Mouse (Mus musculus): ENCODE results near the gene Zfp790. TPM values are rescaled to one million over a fixed set of nuclear protein-coding genes. Genes with fewer than 3 reads are reported as not detected.
"Not testable (repeated sequence)": the region's sequence is repeated elsewhere in the genome, so short reads cannot be mapped to it uniquely, and the experiment has no call there.

The Zfp790 gene
- polyA plus RNA-seq, 1 experiment from 2014 or later = 20.0 TPM

DNA sequence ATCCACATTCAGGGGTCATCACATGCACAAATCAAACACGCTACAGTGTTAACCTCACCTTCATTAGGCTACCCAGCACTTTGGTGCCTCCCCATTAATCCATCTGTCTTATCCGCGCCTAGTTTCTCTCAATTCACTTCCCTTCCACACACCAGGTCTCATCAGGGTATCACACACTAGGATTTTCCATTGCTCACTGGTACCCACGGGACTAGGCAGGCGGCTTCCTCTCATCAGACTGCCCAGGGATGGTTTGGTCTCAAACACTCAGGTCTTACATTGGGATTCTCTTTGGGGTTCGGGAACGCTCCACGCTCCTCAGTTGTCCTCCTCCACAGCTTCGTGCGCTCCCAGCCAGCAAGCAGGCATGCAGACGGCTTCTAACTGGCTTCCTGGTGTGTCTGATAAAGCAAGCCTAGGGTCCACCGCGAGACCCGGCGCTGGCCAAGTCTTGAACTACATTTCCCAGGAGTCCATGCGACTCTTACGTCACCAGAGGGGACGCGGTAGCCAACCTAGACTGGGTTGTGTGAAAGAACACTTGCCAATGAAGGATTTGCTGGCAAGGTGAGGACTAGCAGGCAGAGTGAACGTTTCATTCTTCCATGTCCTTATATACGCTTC is 37.4 kb downstream of the Zfp790 start, which contains the start of gene Zfp940:
Zfp940 (minus strand) TSS at position 451 of the 624 bp plus-strand sequence.
- Histone ChIP-seq H3K27ac (replicated peaks; ENCODE audit: low read depth, low read length) (no peak within 1 kb of the TSS), H3K36me3 (replicated peaks; ENCODE audit: control insufficient read depth, insufficient read depth, low read depth, low read length) (no peaks in the 10 kb centered on the region; the same call in 1 of the 2 replicates), H3K4me2 (ENCODE audit: low read depth, low read length) (peak within 1 kb of the TSS; percentile 64), H3K4me1 (ENCODE audit: control insufficient read depth, insufficient read depth, low read length) (no peaks in the 10 kb centered on the region), H3K4me3 (ENCODE audit: low read depth, low read length) (peak within 1 kb of the TSS; percentile 60), H3K27me3 (ENCODE audit: control insufficient read depth, insufficient read depth, low read length) (no peaks in the 10 kb centered on the region), H3K9ac (replicated peaks; ENCODE audit: low read length) (peak within 1 kb of the TSS; percentile 56), H3K9me3 (replicated peaks; ENCODE audit: control insufficient read depth, low read length) (no peaks in the 10 kb centered on the region)
- DNase-seq (ENCODE audit: low spot score) (peak; percentile 98), ATAC-seq (replicated peaks; ENCODE audit: insufficient number of reproducible peaks, low FRiP score, low TSS enrichment, low read depth) (peak; percentile 96)
- WGBS = under 1% methylated on average over 21 of the region's 21 CpGs

DNA sequence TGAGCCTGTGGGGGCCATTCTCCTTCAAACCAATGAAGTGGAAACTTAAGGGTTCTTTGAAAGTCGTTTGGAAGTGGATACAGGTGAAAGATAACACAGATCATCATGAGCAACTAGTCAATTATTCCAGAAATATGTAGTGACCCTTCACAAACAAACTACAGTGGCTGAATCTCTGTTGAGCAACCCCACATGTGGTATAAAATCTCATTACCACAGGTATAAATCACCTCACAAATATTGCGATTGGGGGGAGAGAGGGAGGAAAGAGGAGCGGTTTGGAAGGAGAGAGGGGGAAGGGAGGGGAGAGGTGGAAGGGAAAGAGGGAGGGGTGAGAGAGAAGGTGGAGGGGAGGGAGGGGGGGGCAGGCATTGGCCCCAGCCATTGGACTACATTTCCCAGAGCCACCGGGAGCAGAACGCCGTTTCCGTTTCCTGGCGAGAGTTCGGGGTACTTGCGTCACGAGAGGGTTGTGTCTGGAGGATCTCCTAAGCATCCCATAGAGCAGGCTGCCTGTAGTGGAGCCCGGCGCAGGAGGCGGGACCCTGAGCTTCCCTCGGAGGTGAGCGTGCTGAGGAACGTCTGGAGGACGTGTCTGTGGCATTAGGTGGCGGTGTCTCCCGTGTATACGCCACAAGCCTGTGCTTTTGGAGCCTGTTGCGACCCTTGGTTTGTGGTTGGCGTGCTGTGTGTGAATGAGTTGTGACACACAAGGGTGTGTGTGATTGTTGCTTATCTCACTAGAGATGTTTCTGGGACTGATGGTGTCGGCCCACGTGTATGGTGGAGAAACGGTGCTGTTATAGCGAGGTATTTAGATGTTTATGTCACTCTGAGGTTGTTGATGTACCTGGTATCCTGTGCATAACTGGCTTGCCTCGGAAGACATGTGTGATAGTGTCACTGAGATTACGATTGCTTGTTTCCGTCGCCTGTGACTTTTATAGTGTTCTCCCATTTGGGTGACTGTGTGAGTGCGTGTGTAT is 43.9 kb downstream of the Zfp790 start, which contains the start of gene Zfp420:
Zfp420 (plus strand) TSS at position 448 of the 986 bp plus-strand sequence.
- ATAC-seq (replicated peaks; ENCODE audit: insufficient number of reproducible peaks, low FRiP score, low TSS enrichment, low read depth) = peak; percentile 96
- Histone ChIP-seq H3K9ac (replicated peaks; ENCODE audit: low read length) (peak within 1 kb of the TSS; percentile 65), H3K9me3 (replicated peaks; ENCODE audit: control insufficient read depth, low read length) (no peaks in the 10 kb centered on the region), H3K36me3 (replicated peaks; ENCODE audit: control insufficient read depth, insufficient read depth, low read depth, low read length) (no peaks in the 10 kb centered on the region), H3K27ac (replicated peaks; ENCODE audit: low read depth, low read length) (no peak within 1 kb of the TSS), H3K27me3 (ENCODE audit: control insufficient read depth, insufficient read depth, low read length) (no peaks in the 10 kb centered on the region), H3K4me1 (ENCODE audit: control insufficient read depth, insufficient read depth, low read length) (no peaks in the 10 kb centered on the region), H3K4me2 (ENCODE audit: low read depth, low read length) (peak within 1 kb of the TSS; percentile 63), H3K4me3 (ENCODE audit: low read depth, low read length) (peak within 1 kb of the TSS; percentile 60)
- 7% methylated on average over 32 of the region's 32 CpGs for WGBS
- peak; percentile 95 for DNase-seq (ENCODE audit: low spot score)

DNA sequence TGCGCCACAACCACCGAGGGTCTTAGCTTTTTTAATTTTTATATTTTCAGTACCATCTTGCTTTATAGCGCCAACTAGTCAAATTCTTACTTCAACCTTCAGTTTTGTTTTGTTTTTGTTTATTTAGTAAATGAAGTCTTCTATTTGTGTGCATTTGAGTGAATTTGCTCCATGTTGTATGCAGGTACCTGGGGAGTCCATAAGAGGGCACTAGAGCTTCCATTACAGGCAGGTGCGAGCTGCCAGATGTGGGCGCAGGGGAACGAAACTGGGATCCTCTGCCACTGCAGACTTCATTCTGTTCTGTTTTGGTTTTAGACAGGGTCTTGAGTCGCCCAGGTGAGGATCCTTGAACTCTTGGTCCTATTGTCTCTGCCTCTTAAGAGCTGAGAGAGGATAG is 45.7 kb downstream of the Zfp790 start:
- peak; percentile 8 for DNase-seq (ENCODE audit: low spot score)
- no peak for ATAC-seq (replicated peaks; ENCODE audit: insufficient number of reproducible peaks, low FRiP score, low TSS enrichment, low read depth)
- H3K4me3 ChIP-seq (ENCODE audit: low read depth, low read length) = no peak overlapping the region
- H3K4me2 ChIP-seq (ENCODE audit: low read depth, low read length) = no peak overlapping the region
- WGBS = 88% methylated on average over 7 of the region's 7 CpGs
- no peak overlapping the region for H3K27ac ChIP-seq (replicated peaks; ENCODE audit: low read depth, low read length)
- H3K9me3 ChIP-seq (replicated peaks; ENCODE audit: control insufficient read depth, low read length) = no peaks in the 10 kb centered on the region
- H3K36me3 ChIP-seq (replicated peaks; ENCODE audit: control insufficient read depth, insufficient read depth, low read depth, low read length) = no peaks in the 10 kb centered on the region
- no peaks in the 10 kb centered on the region for H3K27me3 ChIP-seq (ENCODE audit: control insufficient read depth, insufficient read depth, low read length)
- H3K4me1 ChIP-seq (ENCODE audit: control insufficient read depth, insufficient read depth, low read length) = no peaks in the 10 kb centered on the region
- H3K9ac ChIP-seq (replicated peaks; ENCODE audit: low read length) = no peak overlapping the region

DNA sequence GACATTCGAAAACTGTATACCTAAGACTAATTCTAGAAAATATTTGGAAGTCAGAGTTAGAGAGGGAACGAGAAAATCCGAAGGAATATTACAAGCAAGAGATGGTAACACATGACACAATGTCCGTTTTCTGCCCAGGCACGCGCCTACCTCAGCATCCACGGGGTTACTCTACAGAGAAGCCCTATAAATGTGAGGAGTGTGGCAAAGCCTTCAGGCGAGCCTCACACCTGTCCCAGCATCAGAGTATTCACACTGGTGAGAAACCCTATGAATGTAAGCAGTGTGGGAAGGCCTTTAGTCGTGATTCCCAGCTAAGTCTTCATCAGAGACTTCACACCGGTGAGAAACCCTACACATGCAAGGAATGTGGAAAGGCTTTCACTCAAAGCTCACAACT is 58.3 kb downstream of the Zfp790 start:
- H3K4me1 ChIP-seq (ENCODE audit: control insufficient read depth, insufficient read depth, low read length) = no peaks in the 10 kb centered on the region
- H3K4me3 ChIP-seq (ENCODE audit: low read depth, low read length) = no peak overlapping the region
- ATAC-seq (replicated peaks; ENCODE audit: insufficient number of reproducible peaks, low FRiP score, low TSS enrichment, low read depth) (no peak), DNase-seq (ENCODE audit: low spot score) (no peak)
- no peak overlapping the region for H3K4me2 ChIP-seq (ENCODE audit: low read depth, low read length)
- H3K36me3 ChIP-seq (replicated peaks; ENCODE audit: control insufficient read depth, insufficient read depth, low read depth, low read length) = peaks cover 16% of the 10 kb centered on the region
- H3K27me3 ChIP-seq (ENCODE audit: control insufficient read depth, insufficient read depth, low read length) = no peaks in the 10 kb centered on the region
- H3K9me3 ChIP-seq (replicated peaks; ENCODE audit: control insufficient read depth, low read length) = peaks cover 15% of the 10 kb centered on the region
- no peak overlapping the region for H3K9ac ChIP-seq (replicated peaks; ENCODE audit: low read length)
- H3K27ac ChIP-seq (replicated peaks; ENCODE audit: low read depth, low read length) = no peak overlapping the region
- 94% methylated on average over 10 of the region's 10 CpGs for WGBS

DNA sequence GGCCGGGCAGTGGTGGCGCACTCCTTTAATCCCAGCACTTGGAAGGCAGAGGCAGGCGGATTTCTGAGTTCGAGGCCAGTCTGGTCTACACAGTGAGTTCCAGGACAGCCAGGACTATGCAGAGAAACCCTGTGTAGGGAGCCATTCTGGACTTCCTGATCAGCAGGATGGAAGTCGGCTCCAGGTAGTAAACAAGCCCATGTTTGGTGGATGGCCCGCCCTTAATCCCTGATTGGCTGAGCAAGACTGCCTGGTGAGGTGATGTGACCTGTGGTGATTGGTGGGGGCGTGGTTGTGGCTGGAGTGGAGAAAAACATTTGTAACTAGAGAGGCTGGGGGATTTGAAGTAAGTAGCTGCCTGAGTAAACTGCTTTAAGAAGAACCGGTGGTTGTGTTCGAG is 61.6 kb downstream of the Zfp790 start:
- H3K4me1 ChIP-seq (ENCODE audit: control insufficient read depth, insufficient read depth, low read length); H3K9ac ChIP-seq (replicated peaks; ENCODE audit: low read length); H3K4me2 ChIP-seq (ENCODE audit: low read depth, low read length); H3K27me3 ChIP-seq (ENCODE audit: control insufficient read depth, insufficient read depth, low read length); H3K4me3 ChIP-seq (ENCODE audit: low read depth, low read length); H3K27ac ChIP-seq (replicated peaks; ENCODE audit: low read depth, low read length); ATAC-seq (replicated peaks; ENCODE audit: insufficient number of reproducible peaks, low FRiP score, low TSS enrichment, low read depth); DNase-seq (ENCODE audit: low spot score): not testable (repeated sequence)
- WGBS = 92% methylated on average over 9 of the region's 9 CpGs
- peaks cover 15% of the 10 kb centered on the region for H3K9me3 ChIP-seq (replicated peaks; ENCODE audit: control insufficient read depth, low read length)
- peaks cover 16% of the 10 kb centered on the region for H3K36me3 ChIP-seq (replicated peaks; ENCODE audit: control insufficient read depth, insufficient read depth, low read depth, low read length)

DNA sequence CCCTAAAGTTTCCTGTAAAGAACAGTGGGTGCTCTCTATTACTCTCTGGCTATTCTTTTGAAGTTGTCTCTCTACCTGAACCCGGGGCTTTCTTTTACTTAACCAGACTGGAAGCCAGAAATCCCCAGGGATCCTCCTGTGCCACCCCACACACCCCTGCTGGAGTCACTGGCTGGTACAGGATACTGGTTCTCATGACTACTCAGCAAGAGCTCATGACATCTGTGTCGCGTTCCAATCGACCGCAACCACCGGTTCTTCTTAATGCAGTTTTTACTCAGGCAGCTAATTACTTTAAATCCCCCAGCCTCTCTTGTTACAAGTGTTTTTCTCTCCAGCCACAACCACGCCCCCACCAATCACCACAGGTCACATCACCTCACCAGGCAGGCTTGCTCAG is 64.1 kb downstream of the Zfp790 start:
- Histone ChIP-seq H3K36me3 (replicated peaks; ENCODE audit: control insufficient read depth, insufficient read depth, low read depth, low read length) (peaks cover 8% of the 10 kb centered on the region), H3K27ac (replicated peaks; ENCODE audit: low read depth, low read length) (no peak overlapping the region), H3K4me2 (ENCODE audit: low read depth, low read length) (no peak overlapping the region), H3K9me3 (replicated peaks; ENCODE audit: control insufficient read depth, low read length) (peaks cover 7% of the 10 kb centered on the region), H3K4me1 (ENCODE audit: control insufficient read depth, insufficient read depth, low read length) (no peaks in the 10 kb centered on the region), H3K9ac (replicated peaks; ENCODE audit: low read length) (no peak overlapping the region), H3K27me3 (ENCODE audit: control insufficient read depth, insufficient read depth, low read length) (no peaks in the 10 kb centered on the region), H3K4me3 (ENCODE audit: low read depth, low read length) (no peak overlapping the region)
- WGBS = 46% methylated on average over 7 of the region's 7 CpGs
- DNase-seq (ENCODE audit: low spot score) (peak; percentile 42), ATAC-seq (replicated peaks; ENCODE audit: insufficient number of reproducible peaks, low FRiP score, low TSS enrichment, low read depth) (no peak)
